Mouse (Mus musculus) midbrain, embryonic 11.5 days (tissue): ENCODE results near the gene Tmem219. TPM values are rescaled to one million over a fixed set of nuclear protein-coding genes. Genes with fewer than 3 reads are reported as not detected.

Experiments
- ATAC-seq: fragments of 200-750 bp; cut with Nextera tagmentation; 2 replicates; pipeline ENCODE4 v1.8.0; 2017; ENCODE audit warnings: moderate TSS enrichment, moderate library complexity; ENCODE audit not compliant: low FRiP score
- DNase-seq: peaks from one replicate; pipeline ENCODE4 v3.0.0; 2015; ENCODE audit warnings: low spot score; ENCODE audit errors: missing footprints
- H3K27ac ChIP-seq: fragments of 300-500 bp; sonication (generic); 2 replicates; pipeline ENCODE4 v1.5.1; 2014; ENCODE audit warnings: low read depth, low read length
- H3K27me3 ChIP-seq: fragments of 300-500 bp; sonication (generic); 2 replicates; pipeline ENCODE4 v1.6.1; 2014; ENCODE audit warnings: mild to moderate bottlenecking, low read length, moderate library complexity, mixed read lengths; ENCODE audit not compliant: control insufficient read depth, insufficient read depth
- H3K36me3 ChIP-seq: fragments of 300-500 bp; sonication (generic); 2 replicates; pipeline ENCODE4 v1.6.1; 2014; ENCODE audit warnings: mild to moderate bottlenecking, low read length, moderate library complexity, mixed read lengths; ENCODE audit not compliant: control insufficient read depth, insufficient read depth
- H3K4me1 ChIP-seq: fragments of 300-500 bp; sonication (generic); 2 replicates; pipeline ENCODE4 v1.6.1; 2014; ENCODE audit warnings: low read length; ENCODE audit not compliant: control insufficient read depth, insufficient read depth
- H3K4me2 ChIP-seq: fragments of 300-500 bp; sonication (generic); 2 replicates; pipeline ENCODE4 v1.6.1; 2014; ENCODE audit warnings: mild to moderate bottlenecking, moderate library complexity
- H3K4me3 ChIP-seq: fragments of 300-500 bp; sonication (generic); 2 replicates; pipeline ENCODE4 v1.5.1; 2014; ENCODE audit warnings: low read depth, low read length
- H3K9ac ChIP-seq: fragments of 300-500 bp; sonication (generic); 2 replicates; pipeline ENCODE4 v1.6.1; 2014; ENCODE audit warnings: low read length
- H3K9me3 ChIP-seq: fragments of 300-500 bp; sonication (generic); 2 replicates; pipeline ENCODE4 v1.6.1; 2016; ENCODE audit warnings: low read length; ENCODE audit not compliant: control insufficient read depth
- WGBS: fragments of 180-500 bp; shearing (Covaris S2); extraction: QIAGEN DNeasy Blood & Tissue Kit; methylation state at CpG from one replicate; pipeline ENCODE4 v1.1.7; 2014; 5-methylcytosine and 5-hydroxymethylcytosine counted together
- polyA plus RNA-seq: library from polyadenylated mRNA; unstranded; fragments of >200 nt; fragmentation: Nextera tagmentation; extraction: Ambion mirVana; gene quantifications from 2 replicates; pipeline ENCODE4 v1.2.1, GENCODE M21; 2014

Tmem219 gene
- polyA plus RNA-seq: 25.6 and 26.5 TPM in 2 replicates

DNA sequence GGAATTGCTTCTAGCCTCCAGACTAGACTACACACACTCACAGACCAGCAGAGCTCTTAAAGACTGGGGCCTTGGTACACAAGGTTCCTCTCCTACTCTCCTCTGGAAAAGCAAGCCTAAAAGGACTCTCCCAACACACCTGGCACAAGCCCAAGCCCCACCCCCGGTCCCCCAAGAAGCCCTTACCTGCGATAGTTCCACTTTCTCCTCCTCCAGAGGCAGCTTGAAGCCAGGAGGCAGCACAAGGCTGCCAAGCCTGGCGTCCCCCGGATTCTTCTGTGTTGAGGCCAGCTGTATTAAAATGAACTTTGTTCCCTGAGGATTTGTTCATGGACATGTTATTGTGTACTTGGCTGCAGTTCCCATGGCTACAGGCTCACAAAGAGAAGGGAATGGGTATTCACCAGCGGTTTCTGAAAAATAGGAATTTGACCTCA, at the start of gene Tmem219:
Gene Tmem219, minus strand, starts transcription at position 294 of the 437 bp plus-strand sequence.
- 29% methylated on average over 5 of the region's 5 CpGs for WGBS
- peak within 1 kb of the TSS; percentile 29 for H3K4me3 ChIP-seq

DNA sequence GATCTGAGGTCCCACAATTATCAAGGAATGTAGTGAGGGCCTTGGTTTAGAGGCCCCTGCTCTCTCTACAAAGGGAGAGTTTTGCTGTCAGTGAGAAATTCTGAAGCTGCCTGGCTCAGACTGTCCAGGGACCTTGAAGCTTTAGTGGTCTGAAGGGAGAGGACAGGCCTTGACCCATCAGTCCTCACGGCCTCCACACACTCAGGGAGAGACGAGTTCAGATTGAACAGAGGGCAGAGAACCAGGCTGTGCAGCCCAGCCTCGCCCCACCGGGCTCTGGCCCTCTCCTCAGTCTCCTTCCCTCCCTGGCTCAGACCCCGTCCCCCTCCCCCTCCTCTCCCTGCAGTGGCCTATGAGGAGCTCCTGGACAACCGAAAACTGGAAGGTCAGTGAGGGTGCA, 44.6 kb upstream of the Tmem219 start:
- no peak overlapping the region for H3K9ac ChIP-seq
- H3K4me2 ChIP-seq: no peak overlapping the region
- peaks cover 4% of the 10 kb centered on the region for H3K27me3 ChIP-seq
- 69% methylated on average over 6 of the region's 6 CpGs for WGBS
- H3K4me3 ChIP-seq: no peak overlapping the region
- H3K36me3 ChIP-seq: no peaks in the 10 kb centered on the region
- ATAC-seq (no peak), DNase-seq (no peak)
- H3K4me1 ChIP-seq: no peaks in the 10 kb centered on the region
- no peaks in the 10 kb centered on the region for H3K9me3 ChIP-seq
- no peak overlapping the region for H3K27ac ChIP-seq

More for the DNA sequence above, at the start of gene Tmem219:
- peaks cover 21% of the 10 kb centered on the region for H3K4me1 ChIP-seq
- H3K27ac ChIP-seq: peak within 1 kb of the TSS; percentile 84
- peak within 1 kb of the TSS; percentile 65 for H3K9ac ChIP-seq
- H3K4me2 ChIP-seq: peak within 1 kb of the TSS; percentile 48
- no peaks in the 10 kb centered on the region for H3K9me3 ChIP-seq
- ATAC-seq: peak; percentile 85
- H3K27me3 ChIP-seq: no peaks in the 10 kb centered on the region
- H3K36me3 ChIP-seq: no peaks in the 10 kb centered on the region
- DNase-seq: peak; percentile 93

DNA sequence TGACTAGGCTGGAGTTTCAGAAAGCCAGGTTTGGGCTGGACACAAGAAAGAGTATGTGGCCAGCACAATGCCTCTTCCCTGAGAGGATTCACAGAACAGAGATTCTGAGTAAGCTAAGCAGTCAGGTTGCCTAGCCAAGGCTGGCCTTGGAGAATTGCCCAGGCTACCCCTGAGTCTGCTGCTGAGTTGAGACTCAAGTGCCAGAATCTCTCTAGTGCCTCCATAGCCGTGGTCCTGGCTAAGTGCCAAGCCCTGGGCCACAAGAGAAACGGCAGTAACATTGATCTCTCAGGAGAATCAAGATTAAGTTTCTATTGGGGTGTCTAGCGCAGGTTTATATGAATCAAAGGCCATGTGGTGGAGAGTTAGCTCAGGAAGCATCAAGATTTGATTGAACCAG, 42.9 kb upstream of the Tmem219 start:
- Histone ChIP-seq H3K4me2 (no peak overlapping the region), H3K27me3 (peaks cover 6% of the 10 kb centered on the region), H3K4me3 (no peak overlapping the region), H3K36me3 (no peaks in the 10 kb centered on the region), H3K9ac (no peak overlapping the region), H3K9me3 (no peaks in the 10 kb centered on the region), H3K27ac (no peak overlapping the region), H3K4me1 (no peaks in the 10 kb centered on the region)
- 73% methylated on average over 3 of the region's 3 CpGs for WGBS
- ATAC-seq: no peak
- DNase-seq: no peak

DNA sequence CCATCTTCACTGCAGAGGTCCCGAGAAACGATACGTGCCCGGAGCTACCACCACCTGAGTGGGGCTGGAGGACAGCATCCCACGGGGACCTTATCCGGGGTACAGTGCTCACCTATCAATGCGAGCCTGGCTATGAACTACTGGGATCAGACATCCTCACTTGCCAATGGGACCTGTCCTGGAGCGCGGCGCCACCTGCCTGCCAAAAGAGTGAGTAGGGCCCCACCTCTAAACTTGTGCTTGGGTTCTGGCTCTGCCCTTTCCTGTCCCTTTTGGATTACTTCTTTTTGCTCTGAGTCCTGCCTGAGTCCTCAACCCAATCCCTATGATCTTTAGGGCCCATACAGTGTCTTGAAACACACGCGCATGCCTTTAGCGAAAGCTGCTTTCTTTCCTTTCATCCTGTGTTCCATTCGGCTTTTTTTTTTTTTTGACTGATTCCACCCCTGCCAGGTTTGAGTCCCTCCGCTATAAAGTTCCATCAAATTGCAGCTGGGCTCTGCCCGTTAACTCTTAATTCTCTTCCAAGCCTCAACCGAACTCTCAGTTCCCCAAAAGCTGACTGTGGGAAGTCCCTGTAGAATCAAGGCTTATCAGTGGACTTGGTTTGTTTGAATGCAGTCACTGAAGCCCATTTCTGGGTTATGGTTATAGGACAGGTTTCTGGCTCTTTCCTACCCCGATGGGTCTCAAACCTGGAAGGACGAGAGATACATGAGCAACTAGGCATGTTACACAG, 41.0 kb upstream of the Tmem219 start:
- WGBS: 26% methylated on average over 19 of the region's 19 CpGs
- ATAC-seq (no peak), DNase-seq (no peak)
- Histone ChIP-seq H3K9me3 (no peaks in the 10 kb centered on the region), H3K4me2 (0 out of 2 replicates have a peak overlapping the region, but pooled peaks have one; percentile 2), H3K27me3 (peaks cover 6% of the 10 kb centered on the region), H3K4me3 (no peak overlapping the region), H3K9ac (no peak overlapping the region), H3K4me1 (no peaks in the 10 kb centered on the region), H3K27ac (no peak overlapping the region), H3K36me3 (no peaks in the 10 kb centered on the region)

DNA sequence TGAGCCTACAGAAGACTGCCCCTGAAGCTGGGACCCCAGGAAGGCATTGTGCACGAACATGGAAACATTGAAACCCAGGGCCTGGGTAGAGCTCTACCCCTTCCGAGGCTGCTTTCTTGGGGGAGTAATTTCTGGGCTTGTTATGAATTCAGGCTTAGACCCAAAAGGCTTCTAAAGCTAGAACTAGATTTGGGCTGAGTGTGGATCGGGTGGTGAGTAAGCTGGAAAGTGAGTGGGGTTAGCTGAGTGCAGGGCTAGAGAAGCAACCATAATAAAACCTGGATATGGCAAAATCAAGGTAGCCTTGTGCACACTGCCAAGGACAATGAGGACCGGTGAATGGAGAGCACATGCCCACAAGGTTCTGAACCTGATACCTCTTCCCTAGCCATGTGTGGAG, 39.2 kb upstream of the Tmem219 start:
- Histone ChIP-seq H3K4me1 (no peaks in the 10 kb centered on the region), H3K9ac (no peak overlapping the region), H3K9me3 (no peaks in the 10 kb centered on the region), H3K4me3 (no peak overlapping the region), H3K27ac (no peak overlapping the region), H3K27me3 (peaks cover 6% of the 10 kb centered on the region), H3K36me3 (no peaks in the 10 kb centered on the region), H3K4me2 (no peak overlapping the region)
- DNase-seq: peak; percentile 21
- no peak for ATAC-seq
- WGBS: 92% methylated on average over 4 of the region's 4 CpGs

DNA sequence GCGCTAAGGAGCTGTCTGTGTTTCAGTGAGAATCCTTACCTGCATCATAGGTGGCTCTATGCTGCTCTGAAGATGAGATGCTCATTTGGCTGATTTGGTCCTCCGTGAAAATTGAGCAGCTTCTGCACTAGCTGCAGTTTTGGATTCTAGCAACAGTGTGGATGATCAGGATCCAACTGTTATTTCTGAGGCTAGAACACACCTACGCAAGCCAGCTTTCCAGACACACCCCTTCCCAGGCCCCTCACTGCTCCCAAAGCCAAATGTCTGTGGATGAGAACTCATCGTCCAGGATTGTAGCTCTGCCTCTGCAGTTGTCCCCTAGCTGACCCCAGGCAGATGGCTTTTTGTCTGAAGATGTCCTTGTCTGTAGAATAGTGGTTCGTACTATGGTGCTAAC, 38.4 kb upstream of the Tmem219 start:
- ATAC-seq (no peak), DNase-seq (no peak)
- no peak overlapping the region for H3K4me2 ChIP-seq
- no peaks in the 10 kb centered on the region for H3K36me3 ChIP-seq
- no peak overlapping the region for H3K4me3 ChIP-seq
- H3K4me1 ChIP-seq: no peaks in the 10 kb centered on the region
- no peak overlapping the region for H3K27ac ChIP-seq
- peaks cover 6% of the 10 kb centered on the region for H3K27me3 ChIP-seq
- no peak overlapping the region for H3K9ac ChIP-seq
- 85% methylated on average over 5 of the region's 5 CpGs for WGBS
- H3K9me3 ChIP-seq: no peaks in the 10 kb centered on the region

DNA sequence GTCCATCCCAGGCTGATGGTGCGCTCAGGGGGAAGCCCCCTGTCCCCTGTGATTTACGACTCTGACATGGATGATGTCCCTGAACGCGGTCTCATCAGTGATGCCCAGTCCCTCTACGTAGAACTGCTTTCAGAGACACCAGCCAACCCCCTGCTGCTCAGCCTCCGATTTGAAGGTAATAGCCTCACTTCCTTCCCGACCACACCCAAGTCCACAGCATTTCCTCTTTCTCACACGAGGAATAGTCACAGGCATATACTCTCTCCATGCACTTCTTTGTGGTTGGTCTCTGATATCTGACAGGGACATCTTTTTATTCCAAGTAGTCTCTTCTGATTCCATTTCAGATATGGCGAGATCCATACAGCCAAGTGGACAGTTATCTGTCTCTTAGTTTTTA, 37.1 kb upstream of the Tmem219 start:
- no peak overlapping the region for H3K27ac ChIP-seq
- H3K9ac ChIP-seq: no peak overlapping the region
- no peaks in the 10 kb centered on the region for H3K36me3 ChIP-seq
- DNase-seq (no peak), ATAC-seq (no peak)
- H3K4me3 ChIP-seq: no peak overlapping the region
- H3K4me2 ChIP-seq: no peak overlapping the region
- H3K4me1 ChIP-seq: no peaks in the 10 kb centered on the region
- H3K27me3 ChIP-seq: peaks cover 6% of the 10 kb centered on the region
- 71% methylated on average over 9 of the region's 9 CpGs for WGBS
- H3K9me3 ChIP-seq: no peaks in the 10 kb centered on the region

DNA sequence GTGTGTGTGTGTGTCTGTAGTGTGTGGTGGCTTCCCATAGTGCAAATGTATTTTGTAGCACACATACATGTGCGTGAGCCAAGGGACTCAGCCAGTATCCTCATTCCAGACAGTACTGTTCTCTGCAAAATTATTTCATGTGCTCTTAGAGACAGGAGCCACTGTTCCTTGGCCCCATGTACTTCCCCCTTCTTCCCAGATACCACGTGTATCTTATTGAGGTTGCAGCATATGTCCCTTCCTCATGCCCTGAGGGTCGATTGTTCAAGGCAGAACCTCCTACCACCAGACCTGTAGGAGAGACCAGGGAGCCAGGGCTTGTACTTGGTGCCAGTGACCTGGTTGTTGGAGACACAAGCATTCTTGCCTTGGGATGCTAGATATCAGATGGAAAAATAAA, 32.4 kb upstream of the Tmem219 start:
- Histone ChIP-seq H3K9ac (no peak overlapping the region), H3K4me2 (no peak overlapping the region), H3K36me3 (no peaks in the 10 kb centered on the region), H3K27me3 (peaks cover 19% of the 10 kb centered on the region), H3K4me1 (peaks cover 5% of the 10 kb centered on the region), H3K4me3 (no peak overlapping the region), H3K27ac (no peak overlapping the region), H3K9me3 (no peaks in the 10 kb centered on the region)
- no peak for ATAC-seq
- 75% methylated on average over 3 of the region's 3 CpGs for WGBS
- no peak for DNase-seq

DNA sequence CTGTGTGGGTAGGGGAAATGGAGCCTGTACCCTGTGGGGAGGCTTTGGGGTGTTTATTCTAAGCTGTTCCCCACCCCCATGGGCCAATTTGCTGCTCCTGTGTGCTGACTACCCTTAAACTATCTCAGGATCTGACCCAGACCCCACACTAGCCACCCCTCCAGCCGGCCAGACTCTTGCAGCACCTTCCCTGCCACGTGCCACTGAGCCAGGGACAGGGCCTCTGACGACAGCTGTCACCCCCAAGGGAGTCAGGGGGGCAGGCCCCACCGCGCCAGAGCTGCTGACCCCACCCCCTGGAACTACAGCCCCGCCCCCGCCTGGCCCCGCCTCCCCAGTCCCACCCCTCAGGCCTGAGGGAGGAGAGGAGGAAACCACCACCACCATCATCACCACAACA, 29.9 kb upstream of the Tmem219 start:
- no peaks in the 10 kb centered on the region for H3K9me3 ChIP-seq
- H3K4me3 ChIP-seq: no peak overlapping the region
- WGBS: 2% methylated on average over 8 of the region's 8 CpGs
- H3K36me3 ChIP-seq: no peaks in the 10 kb centered on the region
- peaks cover 6% of the 10 kb centered on the region for H3K4me1 ChIP-seq
- DNase-seq: no peak
- no peak for ATAC-seq
- peak overlapping the region; percentile 53; the same call in 1 of the 2 replicates for H3K4me2 ChIP-seq
- no peak overlapping the region for H3K9ac ChIP-seq
- no peak overlapping the region for H3K27ac ChIP-seq
- H3K27me3 ChIP-seq: peaks cover 22% of the 10 kb centered on the region
